Mouse (Mus musculus): ENCODE data around the gene Dhrs3.

GRCm38 (mm10) chr4:144974458-144974857, 81.8 kb downstream of the Dhrs3 start:
- TF ChIP-seq CTCF (IDR thresholded peaks at IDR 0.05) (no peak), EP300 (IDR thresholded peaks at IDR 0.05) (no peak)
